Mouse (Mus musculus): Measurements from ENCODE around the gene Ipcef1.

- TF ChIP-seq CTCF (IDR thresholded peaks at IDR 0.05; ENCODE audit: low read depth) (no peak), EP300 (IDR thresholded peaks at IDR 0.05; ENCODE audit: low read depth) (no peak)
These were observed 4.9 kb downstream of the Ipcef1 start for GRCm38 (mm10) chr10:7047288-7047918.
